Mouse (Mus musculus) spleen, embryonic (tissue): ENCODE measurements around the gene Abca12.

ENCODE experiments used
- CTCF ChIA-PET: fragments of 350-600 bp; sonication (Branson Sonifier 250); formaldehyde crosslinking; loops from one replicate; lab custom pipeline; 2022; lab: Charles Lee

The Abca12 gene

DNA sequence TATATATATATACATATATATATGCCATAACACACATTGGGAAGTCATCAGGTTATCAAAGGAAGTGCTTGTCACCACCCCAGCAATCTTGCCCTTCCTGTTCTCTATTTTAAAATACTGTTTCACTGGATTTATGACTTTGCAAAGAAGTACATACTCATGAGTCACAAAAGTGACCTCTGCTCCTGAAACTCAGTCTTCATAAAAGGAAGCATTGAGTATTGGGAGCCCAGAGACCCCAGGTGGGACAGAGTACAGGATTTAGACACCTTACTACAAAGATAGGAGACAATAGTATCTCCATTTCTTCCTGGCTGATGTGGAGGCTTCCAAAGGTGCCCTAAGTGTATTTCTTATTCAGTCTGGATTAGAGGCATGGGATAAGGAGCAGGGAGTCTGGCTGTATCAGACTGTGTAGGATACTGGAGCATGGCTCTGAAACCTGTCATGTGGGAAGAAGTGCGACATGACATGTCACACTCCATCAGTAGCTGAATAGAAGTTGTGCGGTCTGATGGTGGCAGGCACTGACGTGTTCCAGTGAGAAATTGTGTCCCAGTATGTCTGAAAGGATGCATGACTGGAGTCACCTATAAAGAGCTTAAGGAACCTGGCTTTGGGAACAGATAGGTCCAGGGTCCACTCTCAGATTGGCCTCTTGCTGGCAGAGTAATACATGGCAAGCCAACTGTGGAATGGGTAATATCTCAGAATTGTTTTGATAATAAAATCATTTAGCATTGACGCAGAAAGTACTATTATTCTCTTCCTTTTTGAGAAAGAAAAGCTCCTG lies 76.0 kb downstream of the Abca12 start:
- CTCF ChIA-PET, result no interaction called here

DNA sequence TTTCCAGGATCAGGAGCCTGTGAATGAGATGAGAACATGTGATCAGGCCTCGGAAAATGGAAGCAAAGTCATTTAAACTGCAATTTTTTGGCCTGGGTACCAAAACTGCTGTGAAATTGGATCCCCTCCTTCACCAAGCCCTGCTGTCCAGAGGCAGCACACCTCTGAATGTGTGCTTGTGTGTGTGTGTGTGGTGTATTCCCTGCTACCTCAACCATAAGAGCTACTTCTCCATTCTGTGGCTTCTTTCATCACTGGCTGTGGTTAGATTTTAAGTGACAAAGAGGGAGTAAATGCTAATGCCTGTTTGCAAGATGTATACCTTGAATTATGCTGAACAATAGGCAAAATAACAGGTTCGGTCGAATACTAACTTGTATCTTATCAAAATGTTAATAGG lies 84.4 kb downstream of the Abca12 start:
- CTCF ChIA-PET, result interaction anchor here (0.5 kb wide), 1 partner anchor 1415 kb away, joined by 18 read pairs; no protein-coding TSS in a partner anchor

DNA sequence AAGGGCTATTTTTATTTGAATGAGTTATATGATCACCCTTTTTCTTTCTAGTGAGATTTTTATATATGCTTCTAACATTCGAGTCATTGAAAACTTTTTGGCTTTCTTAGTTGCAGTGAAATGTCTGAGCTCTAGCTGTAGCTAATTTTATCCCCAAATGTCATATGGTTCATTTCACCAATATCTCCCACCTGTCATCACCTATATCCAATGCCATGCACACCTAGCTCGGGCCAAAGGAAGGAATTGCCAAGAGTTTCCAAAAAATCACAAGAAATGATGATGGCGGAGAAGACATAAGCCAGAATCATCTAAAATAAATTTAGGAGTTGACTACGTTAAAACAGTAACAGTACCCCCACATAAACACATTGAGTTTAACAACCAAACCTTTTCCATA lies 102.5 kb downstream of the Abca12 start:
- CTCF ChIA-PET, result no interaction called here

DNA sequence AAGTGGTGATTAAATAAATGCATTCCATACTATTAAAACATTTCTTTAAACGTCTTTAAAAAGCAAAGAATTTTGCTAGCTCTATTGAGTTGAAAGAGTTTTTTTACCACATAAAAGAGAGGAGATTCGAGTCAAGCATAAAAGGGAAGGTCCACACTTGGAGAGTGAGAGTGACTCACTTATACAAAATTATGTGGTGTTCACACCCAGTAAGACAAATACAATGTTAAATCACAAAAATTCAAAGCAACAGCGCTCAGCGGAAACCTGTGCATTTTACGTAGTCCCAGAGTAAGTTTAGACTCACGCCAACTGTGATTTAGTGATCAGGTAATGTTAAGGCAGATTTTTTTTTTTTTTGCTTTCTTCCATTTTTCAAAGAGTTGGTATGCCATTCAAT lies 104.1 kb downstream of the Abca12 start:
- CTCF ChIA-PET, result no interaction called here

DNA sequence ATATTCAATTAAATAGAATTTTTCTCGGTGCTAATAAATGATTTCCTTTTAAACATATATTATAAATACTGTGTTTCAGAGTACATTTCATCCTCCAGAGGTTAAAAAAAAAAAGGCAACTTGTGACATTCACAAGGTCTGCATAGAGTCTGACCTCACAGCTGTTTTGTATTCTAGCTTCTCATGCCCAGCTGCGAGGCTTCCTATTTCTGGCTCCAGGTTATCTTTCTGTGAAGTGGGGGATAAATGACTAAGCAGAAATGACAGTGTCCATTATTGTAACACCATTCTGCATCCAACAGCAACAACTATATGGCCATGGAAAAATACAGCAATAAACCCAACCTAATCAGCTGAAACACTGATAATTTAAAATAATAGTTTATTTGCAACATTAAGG lies 107.3 kb downstream of the Abca12 start:
- CTCF ChIA-PET, result no interaction called here

DNA sequence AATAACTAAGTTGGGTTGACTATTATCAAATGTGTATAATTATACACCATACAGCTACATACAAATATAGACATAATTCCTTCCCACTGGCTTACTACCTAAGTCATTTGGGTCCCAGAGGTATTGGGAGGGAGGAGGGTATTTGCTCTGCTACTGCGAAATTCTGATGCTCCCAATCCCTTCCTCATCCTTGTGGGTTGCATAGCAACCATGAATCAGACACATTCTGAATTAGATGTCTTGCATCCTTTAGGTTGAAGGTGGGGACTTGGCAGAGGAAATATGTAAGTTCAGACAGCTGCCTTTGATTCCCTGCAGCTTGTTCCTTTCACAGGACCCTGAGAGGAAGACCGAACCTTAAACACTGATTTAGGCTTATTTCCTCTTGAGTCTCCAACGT lies 108.5 kb downstream of the Abca12 start:
- CTCF ChIA-PET, result no interaction called here

DNA sequence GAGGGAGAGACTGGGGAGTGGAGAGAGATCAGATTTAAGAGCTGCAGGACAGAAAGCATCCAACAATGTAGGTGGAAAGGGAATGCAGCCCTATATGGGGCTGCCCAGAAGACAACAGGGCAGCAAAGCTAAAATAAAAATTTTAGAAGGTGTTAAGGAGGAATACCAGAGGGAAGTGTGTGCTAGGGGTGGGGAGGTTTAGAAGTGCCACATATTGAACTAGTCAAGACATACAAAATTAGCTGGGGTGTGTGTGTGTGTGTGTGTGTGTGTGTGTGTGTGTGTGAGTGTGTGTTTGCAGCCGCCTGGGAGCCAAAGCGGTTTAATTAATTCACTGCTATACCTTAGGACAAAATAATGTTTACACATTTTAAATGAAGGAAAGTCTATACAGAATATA lies 110.1 kb downstream of the Abca12 start:
- CTCF ChIA-PET, result no interaction called here

DNA sequence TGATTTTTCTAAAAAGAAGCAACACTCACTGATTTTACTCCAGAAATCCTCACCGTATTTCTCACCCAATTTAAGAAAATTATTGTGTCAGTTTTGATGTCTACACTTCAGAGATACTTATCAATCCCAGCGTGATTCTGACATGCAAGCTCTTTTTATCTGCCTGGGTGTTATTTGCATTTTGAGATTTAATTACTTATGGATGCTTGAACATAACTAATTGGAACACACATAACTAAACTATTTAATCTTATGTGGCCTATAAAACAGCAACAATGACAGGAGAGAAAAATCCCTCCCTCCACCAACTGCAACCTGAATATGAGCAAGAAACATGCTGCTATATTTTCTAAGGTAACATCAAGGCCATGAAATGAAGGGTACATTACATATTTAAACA lies 117.7 kb downstream of the Abca12 start:
- CTCF ChIA-PET, result no interaction called here

DNA sequence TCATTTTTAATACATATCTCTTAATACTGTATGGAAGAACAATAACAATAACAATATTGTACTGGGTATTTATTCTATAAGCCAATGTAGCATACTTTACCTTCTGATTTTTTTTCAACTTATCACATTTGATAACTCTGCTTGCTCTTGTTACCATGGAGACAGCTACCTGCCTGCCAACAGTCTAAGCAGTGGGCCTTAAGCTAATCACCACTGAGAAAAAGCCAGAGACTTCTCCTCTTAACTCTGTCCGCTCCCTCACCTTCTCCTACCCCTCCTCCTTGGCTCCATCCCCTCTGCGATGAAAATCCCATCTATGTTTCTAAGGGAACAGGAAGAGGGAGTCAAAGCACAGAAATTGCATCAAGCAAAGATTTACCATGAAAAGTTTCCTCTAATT lies 118.1 kb downstream of the Abca12 start:
- CTCF ChIA-PET, result no interaction called here

DNA sequence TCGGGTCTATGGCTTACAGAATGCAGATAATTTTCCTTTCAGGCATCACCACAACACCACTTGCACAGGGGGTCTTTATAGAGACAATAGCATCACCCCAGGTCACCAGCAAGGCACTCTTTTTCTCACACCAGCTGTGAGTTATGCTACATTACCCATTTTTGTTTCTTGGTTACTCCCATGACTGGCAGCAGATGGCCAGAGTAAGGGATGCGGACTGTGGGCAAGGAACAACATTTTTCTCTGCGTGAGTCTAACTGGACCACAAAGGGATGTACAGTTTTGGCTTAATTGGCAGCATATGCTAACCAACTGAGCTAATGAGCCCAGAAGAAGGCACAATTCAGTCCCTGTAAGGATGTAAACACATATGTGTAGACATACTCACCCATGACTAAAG lies 122.8 kb downstream of the Abca12 start:
- CTCF ChIA-PET, result no interaction called here

DNA sequence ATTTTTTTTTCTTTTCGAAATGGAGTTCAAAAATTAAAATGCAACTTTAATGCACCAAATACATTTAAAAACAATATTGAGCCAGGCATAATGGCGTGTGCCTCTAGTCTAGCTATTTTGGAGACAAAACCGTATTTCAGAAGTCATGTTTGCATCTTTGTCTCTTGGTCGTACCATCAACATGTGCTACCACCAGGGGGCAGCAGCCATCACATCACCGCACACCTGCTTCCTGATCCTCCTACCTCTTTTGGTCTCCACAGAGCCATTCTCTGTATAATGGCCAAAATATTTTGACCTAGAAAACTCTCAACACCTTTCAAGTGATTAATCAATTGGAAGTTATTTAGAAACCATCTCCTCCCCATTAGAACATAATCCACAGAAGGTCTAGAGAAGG lies 125.2 kb downstream of the Abca12 start:
- CTCF ChIA-PET, result interaction anchor here (0.8 kb wide), 1 partner anchor 1190 kb away, joined by 5 read pairs; no protein-coding TSS in a partner anchor

DNA sequence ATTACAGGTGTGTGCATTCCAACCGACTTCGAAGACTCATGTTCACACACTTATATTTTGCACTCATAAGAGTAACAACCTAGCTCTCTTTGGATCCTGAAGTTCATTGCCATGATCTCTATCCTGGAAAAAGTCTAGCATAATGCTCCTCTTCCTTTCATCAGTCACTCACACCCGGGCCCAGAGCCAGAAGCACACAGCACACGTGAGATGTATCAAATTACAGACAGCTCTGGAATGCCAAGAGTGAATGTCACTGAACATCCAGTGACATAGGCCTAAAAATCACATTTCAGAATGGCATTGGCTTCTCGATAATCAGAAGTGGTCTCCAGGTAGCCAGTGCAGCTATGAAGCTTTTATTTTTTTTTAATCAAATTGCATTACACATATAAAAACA lies 137.8 kb downstream of the Abca12 start:
- CTCF ChIA-PET, result no interaction called here

DNA sequence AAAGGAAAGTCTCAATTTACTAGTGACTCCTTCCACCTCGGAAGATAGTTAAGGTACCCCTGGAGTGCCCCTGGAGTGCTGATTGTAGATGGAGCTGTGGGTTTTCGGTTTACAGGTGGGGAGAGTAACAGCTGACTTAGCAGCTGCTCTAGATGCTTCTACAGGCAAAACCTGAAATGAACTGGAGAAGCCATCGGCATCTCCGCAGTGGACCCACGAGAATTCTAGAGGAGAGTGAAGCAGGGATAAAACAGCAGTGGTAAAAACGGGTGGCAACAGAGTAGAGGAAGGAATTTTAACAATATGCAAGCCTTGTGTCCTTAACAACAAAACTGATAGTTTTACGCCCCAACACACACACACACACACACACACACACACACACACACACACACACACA lies 142.2 kb downstream of the Abca12 start:
- CTCF ChIA-PET, result no interaction called here

DNA sequence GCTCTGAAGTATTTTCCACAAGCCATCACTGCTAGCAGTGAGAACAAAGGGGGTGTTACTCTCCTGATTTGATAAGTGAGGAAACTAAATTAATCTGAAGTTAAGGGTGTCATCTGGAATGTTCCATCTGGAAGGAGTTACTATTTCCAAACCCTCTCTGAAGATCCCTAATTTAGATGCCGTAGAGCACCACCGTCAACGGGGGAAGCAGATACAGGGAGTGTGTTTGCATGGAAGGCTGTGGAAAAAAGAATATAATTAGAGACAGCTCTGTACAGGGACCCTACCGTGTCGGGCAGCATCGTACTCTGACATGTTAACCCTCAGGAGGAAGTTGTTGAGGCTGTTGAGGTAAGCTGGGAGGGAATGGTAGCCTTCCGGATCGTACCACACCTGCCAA lies 142.6 kb downstream of the Abca12 start:
- CTCF ChIA-PET, result no interaction called here

DNA sequence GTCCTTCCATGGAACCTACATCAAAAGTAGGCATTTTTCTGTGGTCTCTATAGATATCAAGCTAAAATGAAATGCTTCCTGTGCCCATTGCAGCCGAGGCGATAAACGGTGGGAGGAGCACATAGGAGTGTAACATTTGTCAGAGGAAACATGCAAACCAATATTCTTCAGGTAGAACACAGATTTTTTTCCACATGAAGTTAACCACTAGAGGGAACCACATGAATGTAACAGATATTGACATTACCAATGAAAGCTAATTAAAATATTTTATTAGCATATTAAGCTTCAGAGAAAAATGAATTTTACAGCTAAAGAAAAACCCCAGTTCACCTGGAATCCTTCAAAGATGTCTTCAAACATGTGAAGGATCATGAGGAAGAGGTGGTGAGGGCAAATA lies 144.6 kb downstream of the Abca12 start:
- CTCF ChIA-PET, result no interaction called here

DNA sequence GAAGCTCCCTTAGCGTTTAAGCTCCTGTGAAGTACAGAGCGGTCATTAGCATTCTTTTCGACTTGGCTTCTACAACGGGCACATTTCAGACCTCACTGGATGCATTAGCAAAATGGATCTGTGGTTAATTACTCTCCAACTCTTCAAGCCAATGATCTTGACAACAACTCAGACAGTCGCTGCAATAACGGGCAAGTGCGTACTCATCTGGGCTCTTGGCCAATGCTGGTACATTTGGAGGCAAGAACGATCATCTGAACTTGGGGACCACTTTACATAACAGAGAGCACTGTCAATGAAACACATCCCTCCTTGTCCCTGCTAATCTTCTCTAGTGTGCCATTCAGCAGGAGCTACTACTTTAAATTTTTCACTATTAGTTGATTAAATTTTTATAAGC lies 148.1 kb downstream of the Abca12 start:
- CTCF ChIA-PET, result no interaction called here

DNA sequence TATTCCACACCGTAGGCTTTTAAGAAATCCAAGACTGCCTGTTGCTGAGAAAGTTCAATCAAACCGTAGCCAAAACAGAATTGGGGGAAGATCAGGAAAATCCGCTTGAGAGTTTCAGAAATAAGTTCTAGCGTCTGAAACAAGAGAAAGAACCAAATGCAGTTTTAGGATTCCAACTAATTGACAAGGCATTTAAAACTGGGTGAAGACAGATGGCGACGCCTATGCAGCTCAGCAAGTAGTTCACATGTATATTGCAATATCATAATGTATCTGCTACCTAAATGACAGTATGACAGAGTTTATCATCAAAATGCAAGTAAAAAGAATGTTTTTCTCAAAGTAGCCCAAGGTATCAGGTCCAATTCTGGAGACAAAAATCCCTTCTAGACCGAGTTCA lies 151.2 kb downstream of the Abca12 start:
- CTCF ChIA-PET, result no interaction called here

DNA sequence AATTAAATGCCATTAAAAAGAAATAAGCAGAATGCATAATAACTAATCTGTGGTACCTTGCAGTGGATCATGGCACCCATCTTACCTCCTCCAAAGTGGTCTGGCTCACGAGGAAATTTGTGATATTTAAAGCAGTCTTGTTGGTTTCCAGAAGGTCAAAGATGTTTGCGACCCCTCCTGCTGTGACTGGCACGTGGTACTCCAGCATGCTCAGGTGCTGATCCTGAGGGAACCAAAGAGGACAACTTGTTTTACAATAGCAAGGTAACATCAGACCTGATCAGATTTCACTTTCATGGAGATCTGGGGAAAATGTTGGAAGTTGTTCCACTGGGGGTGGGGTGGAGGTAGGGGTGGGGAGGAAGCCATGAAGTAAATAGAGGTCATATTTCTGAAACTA lies 170.1 kb downstream of the Abca12 start:
- CTCF ChIA-PET, result no interaction called here

DNA sequence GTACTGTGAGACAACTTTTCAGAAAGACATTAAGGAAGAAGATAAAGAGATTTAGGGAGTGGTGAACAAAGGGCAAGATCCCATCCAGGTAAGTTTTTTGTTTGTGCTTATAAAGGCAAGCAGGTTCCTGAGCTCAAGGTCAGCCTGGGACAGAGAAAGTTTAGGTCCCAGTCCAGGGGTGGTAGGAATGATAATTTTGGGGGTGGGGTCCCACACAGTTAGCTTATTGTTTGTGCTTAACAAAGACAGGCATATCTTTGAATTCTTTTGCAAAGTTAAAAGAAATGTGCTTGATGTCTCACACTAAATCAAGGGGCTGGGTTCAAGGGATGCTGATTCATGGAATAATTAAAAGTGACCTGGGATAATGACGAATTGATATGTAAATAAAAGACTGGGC lies 173.3 kb downstream of the Abca12 start:
- CTCF ChIA-PET, result no interaction called here

DNA sequence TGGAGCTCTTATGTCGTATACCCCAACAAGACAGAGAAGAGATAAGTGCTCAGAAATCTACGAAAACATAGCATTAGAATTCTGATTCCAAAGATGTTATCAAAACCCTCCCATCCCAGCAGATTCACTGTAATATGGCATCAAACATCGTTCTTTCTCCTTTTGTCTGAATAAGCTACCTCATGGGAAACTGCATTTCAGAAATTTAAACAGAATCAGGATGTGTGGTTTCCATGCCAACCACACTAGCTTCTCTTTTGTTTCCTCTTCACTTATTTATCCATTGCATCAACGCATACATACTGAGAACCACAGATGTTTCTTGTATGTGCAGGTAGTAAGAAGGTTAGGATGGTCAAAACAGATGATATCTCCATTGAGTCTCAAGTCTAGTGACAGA lies 175.1 kb downstream of the Abca12 start:
- CTCF ChIA-PET, result no interaction called here

DNA sequence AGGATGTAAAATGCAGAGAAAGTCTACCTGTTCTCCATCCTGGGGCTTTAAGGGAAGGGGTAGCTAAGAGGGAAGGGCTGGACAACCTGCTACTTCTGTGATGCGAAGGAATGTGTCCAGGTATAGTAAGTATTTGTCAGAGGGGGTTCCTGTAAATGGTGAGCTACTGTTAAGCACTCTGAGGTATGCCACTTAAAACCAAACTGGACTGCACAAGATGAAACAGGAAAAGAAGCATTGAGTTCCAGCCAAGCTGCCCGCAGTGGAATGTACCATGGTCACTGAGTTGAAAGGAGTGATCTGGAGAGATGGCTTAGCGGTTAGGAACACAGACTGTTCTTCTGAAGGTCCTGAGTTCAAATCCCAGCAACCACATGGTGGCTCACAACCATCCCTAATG lies 179.4 kb downstream of the Abca12 start:
- CTCF ChIA-PET, result no interaction called here

DNA sequence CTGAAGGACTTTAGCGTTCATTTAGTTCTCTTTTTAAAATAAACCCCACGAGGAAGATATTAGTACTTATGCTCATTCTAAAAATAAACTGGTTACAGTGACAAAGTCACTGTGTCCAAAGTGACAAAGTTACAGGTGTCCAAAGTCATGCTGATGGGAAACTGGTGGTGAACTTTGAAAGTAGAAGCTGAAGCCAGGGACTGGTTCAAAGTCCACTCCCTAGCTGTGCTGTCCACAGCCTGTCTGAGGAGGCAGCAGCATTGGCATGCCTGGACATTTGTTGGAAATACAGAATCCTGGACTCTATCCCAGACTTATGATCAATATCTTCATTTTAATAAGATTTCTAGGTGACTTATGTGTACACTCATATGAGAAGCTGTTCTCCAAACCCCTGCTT lies 183.5 kb downstream of the Abca12 start:
- CTCF ChIA-PET, result no interaction called here

DNA sequence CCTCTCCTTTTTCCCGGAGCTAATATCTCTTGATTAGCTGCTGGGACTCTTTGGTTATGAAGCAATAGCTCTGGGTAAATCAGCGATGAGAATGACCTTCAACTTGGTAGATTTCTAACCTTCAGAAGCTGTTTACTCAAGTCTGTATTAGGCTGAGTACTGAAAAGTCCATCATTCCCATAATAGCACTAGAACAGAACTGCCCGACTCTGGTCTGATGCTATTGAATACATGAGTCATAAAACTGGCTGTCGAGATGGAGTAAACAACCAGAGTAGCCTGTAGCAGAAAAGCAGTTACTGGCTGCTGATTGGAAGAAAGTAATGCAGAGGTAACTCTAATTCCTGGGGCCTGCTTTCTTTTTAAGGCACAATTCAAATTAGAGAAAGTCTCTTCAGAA lies 211.1 kb downstream of the Abca12 start:
- CTCF ChIA-PET, result no interaction called here

DNA sequence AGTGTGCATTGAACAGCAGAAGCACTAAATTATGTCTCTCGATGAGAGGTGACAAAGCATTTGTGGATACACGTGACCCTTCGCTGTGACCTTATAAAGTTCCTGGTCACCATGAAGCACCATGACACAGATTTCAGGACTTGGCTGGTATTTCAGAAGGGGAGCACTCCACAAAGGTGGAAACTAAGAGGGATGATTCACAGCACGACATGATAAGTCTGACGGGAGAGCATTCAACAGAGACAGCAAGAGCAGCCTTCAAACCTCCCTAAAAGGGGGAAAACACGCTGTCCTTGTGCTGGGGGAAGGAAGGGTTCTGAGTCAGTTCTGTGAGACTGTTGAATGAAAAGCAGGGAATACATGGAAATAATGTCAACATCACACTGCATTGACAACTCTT lies 218.5 kb downstream of the Abca12 start:
- CTCF ChIA-PET, result no interaction called here
